Mouse (Mus musculus): ENCODE measurements around the gene Ptgds. TPM values are rescaled to one million over a fixed set of nuclear protein-coding genes. Genes with fewer than 3 reads are reported as not detected.

The Ptgds gene
- polyA plus RNA-seq, 1 experiment from 2014 or later: 0.38 TPM

GRCm38 (mm10) chr2:25423626-25424025 is 46.2 kb downstream of the Ptgds start:
- Histone ChIP-seq H3K9ac (no peak overlapping the region), H3K36me3 (replicated peaks) (no peaks in the 10 kb centered on the region), H3K4me2 (peak overlapping the region; percentile 15), H3K27ac (replicated peaks) (0 out of 2 replicates have a peak overlapping the region, but pooled peaks have one; percentile 38), H3K9me3 (replicated peaks) (no peaks in the 10 kb centered on the region), H3K4me3 (replicated peaks) (no peak overlapping the region), H3K27me3 (peaks cover 21% of the 10 kb centered on the region), H3K4me1 (replicated peaks) (peaks cover 8% of the 10 kb centered on the region)
- 24% methylated on average over 1 of the region's 1 CpGs for WGBS (ENCODE audit: insufficient replicate concordance)
- ATAC-seq (ENCODE audit: insufficient read depth): no peak

- H3K4me2 ChIP-seq: peak within 1 kb of the TSS; percentile 25
- H3K36me3 ChIP-seq (replicated peaks): no peaks in the 10 kb centered on the region
- H3K9ac ChIP-seq: no peak within 1 kb of the TSS
- H3K27me3 ChIP-seq: peaks cover 18% of the 10 kb centered on the region; the same call in 1 of the 2 replicates
- peaks cover under 1% of the 10 kb centered on the region; the same call in 1 of the 2 replicates for H3K4me1 ChIP-seq (replicated peaks)
- H3K27ac ChIP-seq (replicated peaks): peak within 1 kb of the TSS; percentile 53
- 17% methylated on average over 17 of the region's 17 CpGs for WGBS (ENCODE audit: insufficient replicate concordance)
- H3K4me3 ChIP-seq (replicated peaks): no peak within 1 kb of the TSS
- peak; percentile 38; the same call in 1 of the 2 replicates for ATAC-seq (ENCODE audit: insufficient read depth)
- H3K9me3 ChIP-seq (replicated peaks): no peaks in the 10 kb centered on the region
These were observed 47.0 kb downstream of the Ptgds start, which contains the start of gene Fut7 for GRCm38 (mm10) chr2:25422587-25423410. Fut7 (plus strand) TSS chr2:25423267.

GRCm38 (mm10) chr2:25421896-25422295 is 48.0 kb downstream of the Ptgds start:
- H3K4me3 ChIP-seq (replicated peaks): no peak overlapping the region
- no peak overlapping the region for H3K9ac ChIP-seq
- H3K4me2 ChIP-seq: no peak overlapping the region
- H3K27ac ChIP-seq (replicated peaks): no peak overlapping the region
- no peaks in the 10 kb centered on the region; the same call in 1 of the 2 replicates for H3K4me1 ChIP-seq (replicated peaks)
- no peak for ATAC-seq (ENCODE audit: insufficient read depth)
- peaks cover 18% of the 10 kb centered on the region; the same call in 1 of the 2 replicates for H3K27me3 ChIP-seq
- WGBS (ENCODE audit: insufficient replicate concordance): 19% methylated on average over 3 of the region's 3 CpGs
- H3K9me3 ChIP-seq (replicated peaks): no peaks in the 10 kb centered on the region
- no peaks in the 10 kb centered on the region for H3K36me3 ChIP-seq (replicated peaks)

GRCm38 (mm10) chr2:25417426-25417825 is 52.4 kb downstream of the Ptgds start:
- no peak overlapping the region for H3K9ac ChIP-seq
- H3K4me2 ChIP-seq: no peak overlapping the region
- no peaks in the 10 kb centered on the region for H3K27me3 ChIP-seq
- H3K36me3 ChIP-seq (replicated peaks): no peaks in the 10 kb centered on the region
- H3K27ac ChIP-seq (replicated peaks): no peak overlapping the region
- no peaks in the 10 kb centered on the region for H3K9me3 ChIP-seq (replicated peaks)
- H3K4me3 ChIP-seq (replicated peaks): no peak overlapping the region
- H3K4me1 ChIP-seq (replicated peaks): no peaks in the 10 kb centered on the region; the same call in 1 of the 2 replicates
- no peak for ATAC-seq (ENCODE audit: insufficient read depth)
- WGBS (ENCODE audit: insufficient replicate concordance): 27% methylated on average over 3 of the region's 3 CpGs

Small RNA genes within 50 kb of the gene (microRNA-seq; reads per million reads assigned to microRNA genes)
- gene Mir3087: not detected

Other genes with a start within 250 kb of the Ptgds start
- gene Tubb4b, start 245.3 kb downstream of the Ptgds start, polyA plus RNA-seq (2015; fragmentation: Nextera tagmentation; extraction: Ambion mirVana): 695 and 769 TPM in 2 replicates
- not detected in 2 replicates for gene Slc34a3, start 235.7 kb downstream of the Ptgds start, polyA plus RNA-seq (2015; fragmentation: Nextera tagmentation; extraction: Ambion mirVana)
- gene Rnf224, start 233.3 kb downstream of the Ptgds start, polyA plus RNA-seq (2015; fragmentation: Nextera tagmentation; extraction: Ambion mirVana): not detected in 2 replicates
- 0.31 and 0.59 TPM in 2 replicates for gene Rnf208, start 227.8 kb downstream of the Ptgds start, polyA plus RNA-seq (2015; fragmentation: Nextera tagmentation; extraction: Ambion mirVana)
- gene Cysrt1, start 227.6 kb downstream of the Ptgds start, polyA plus RNA-seq (2015; fragmentation: Nextera tagmentation; extraction: Ambion mirVana): 0.14 TPM in 1 of 2 replicates, not detected in the other
- gene AL732309.1, start 223.2 kb downstream of the Ptgds start, polyA plus RNA-seq (2015; fragmentation: Nextera tagmentation; extraction: Ambion mirVana): 1.7 and 1.9 TPM in 2 replicates
- 11.9 and 12.5 TPM in 2 replicates for gene Tmem203, start 214.6 kb downstream of the Ptgds start, polyA plus RNA-seq (2015; fragmentation: Nextera tagmentation; extraction: Ambion mirVana)
- gene Tprn, start 207.4 kb downstream of the Ptgds start, polyA plus RNA-seq (2015; fragmentation: Nextera tagmentation; extraction: Ambion mirVana): 3.9 and 5.4 TPM in 2 replicates
- 116 and 124 TPM in 2 replicates for gene Ssna1, start 197.6 kb downstream of the Ptgds start, polyA plus RNA-seq (2015; fragmentation: Nextera tagmentation; extraction: Ambion mirVana)
- gene Anapc2, start 197.6 kb downstream of the Ptgds start, polyA plus RNA-seq (2015; fragmentation: Nextera tagmentation; extraction: Ambion mirVana): 41.7 and 45.0 TPM in 2 replicates
- not detected in 2 replicates for gene Tmem210, start 181.9 kb downstream of the Ptgds start, polyA plus RNA-seq (2015; fragmentation: Nextera tagmentation; extraction: Ambion mirVana)
- gene Lrrc26, start 180.1 kb downstream of the Ptgds start, polyA plus RNA-seq (2015; fragmentation: Nextera tagmentation; extraction: Ambion mirVana): not detected in 2 replicates
- not detected in 2 replicates for gene Grin1, start 150.9 kb downstream of the Ptgds start, polyA plus RNA-seq (2015; fragmentation: Nextera tagmentation; extraction: Ambion mirVana)
- 15.9 and 17.1 TPM in 2 replicates for gene Man1b1, start 137.7 kb downstream of the Ptgds start, polyA plus RNA-seq (2015; fragmentation: Nextera tagmentation; extraction: Ambion mirVana)
- gene Dpp7, start 113.7 kb downstream of the Ptgds start, polyA plus RNA-seq (2015; fragmentation: Nextera tagmentation; extraction: Ambion mirVana): 11.5 and 14.7 TPM in 2 replicates
- gene Uap1l1, start 104.4 kb downstream of the Ptgds start, polyA plus RNA-seq (2015; fragmentation: Nextera tagmentation; extraction: Ambion mirVana): 15.1 and 15.4 TPM in 2 replicates
- gene Sapcd2, start 97.7 kb downstream of the Ptgds start, polyA plus RNA-seq (2015; fragmentation: Nextera tagmentation; extraction: Ambion mirVana): 18.5 and 19.5 TPM in 2 replicates
- gene Entpd2, start 74.2 kb downstream of the Ptgds start, polyA plus RNA-seq (2015; fragmentation: Nextera tagmentation; extraction: Ambion mirVana): 0.58 and 0.71 TPM in 2 replicates
- 4.5 and 6.1 TPM in 2 replicates for gene Npdc1, start 70.7 kb downstream of the Ptgds start, polyA plus RNA-seq (2015; fragmentation: Nextera tagmentation; extraction: Ambion mirVana)
- 1.2 and 1.7 TPM in 2 replicates for gene Fut7, start 46.8 kb downstream of the Ptgds start, polyA plus RNA-seq (2015; fragmentation: Nextera tagmentation; extraction: Ambion mirVana)
- gene Abca2, start 41.3 kb downstream of the Ptgds start, polyA plus RNA-seq (2015; fragmentation: Nextera tagmentation; extraction: Ambion mirVana): 1.2 and 1.3 TPM in 2 replicates
- 0.38 and 1.0 TPM in 2 replicates for gene Clic3, start 13.2 kb downstream of the Ptgds start, polyA plus RNA-seq (2015; fragmentation: Nextera tagmentation; extraction: Ambion mirVana)
- 8.3 and 10.6 TPM in 2 replicates for gene Paxx, start 9.0 kb downstream of the Ptgds start, polyA plus RNA-seq (2015; fragmentation: Nextera tagmentation; extraction: Ambion mirVana)
- not detected in 2 replicates for gene Lcn12, start 23.9 kb upstream of the Ptgds start, polyA plus RNA-seq (2015; fragmentation: Nextera tagmentation; extraction: Ambion mirVana)
- 24.0 and 28.6 TPM in 2 replicates for gene Fbxw5, start 30.7 kb upstream of the Ptgds start, polyA plus RNA-seq (2015; fragmentation: Nextera tagmentation; extraction: Ambion mirVana)
- 64.9 and 88.1 TPM in 2 replicates for gene C8g, start 31.7 kb upstream of the Ptgds start, polyA plus RNA-seq (2015; fragmentation: Nextera tagmentation; extraction: Ambion mirVana)
- gene Traf2, start 76.9 kb upstream of the Ptgds start, polyA plus RNA-seq (2015; fragmentation: Nextera tagmentation; extraction: Ambion mirVana): 14.1 and 15.1 TPM in 2 replicates
- gene Edf1, start 87.8 kb upstream of the Ptgds start, polyA plus RNA-seq (2015; fragmentation: Nextera tagmentation; extraction: Ambion mirVana): 186 and 201 TPM in 2 replicates
- 0.32 and 7.7 TPM in 2 replicates for gene Mamdc4, start 104.8 kb upstream of the Ptgds start, polyA plus RNA-seq (2015; fragmentation: Nextera tagmentation; extraction: Ambion mirVana)
- gene Phpt1, start 105.2 kb upstream of the Ptgds start, polyA plus RNA-seq (2015; fragmentation: Nextera tagmentation; extraction: Ambion mirVana): 31.2 and 36.3 TPM in 2 replicates
- 0.03 TPM in 1 of 2 replicates, not detected in the other for gene Ajm1, start 111.7 kb upstream of the Ptgds start, polyA plus RNA-seq (2015; fragmentation: Nextera tagmentation; extraction: Ambion mirVana)
- gene Rabl6, start 138.5 kb upstream of the Ptgds start, polyA plus RNA-seq (2015; fragmentation: Nextera tagmentation; extraction: Ambion mirVana): 21.7 and 23.5 TPM in 2 replicates
- 0.05 and 0.06 TPM in 2 replicates for gene Ccdc183, start 147.6 kb upstream of the Ptgds start, polyA plus RNA-seq (2015; fragmentation: Nextera tagmentation; extraction: Ambion mirVana)
- 8.2 and 9.9 TPM in 2 replicates for gene Tmem141, start 152.0 kb upstream of the Ptgds start, polyA plus RNA-seq (2015; fragmentation: Nextera tagmentation; extraction: Ambion mirVana)
- 70.4 and 90.0 TPM in 2 replicates for gene Fcna, start 158.0 kb upstream of the Ptgds start, polyA plus RNA-seq (2015; fragmentation: Nextera tagmentation; extraction: Ambion mirVana)
- gene Lcn8, start 183.1 kb upstream of the Ptgds start, polyA plus RNA-seq (2015; fragmentation: Nextera tagmentation; extraction: Ambion mirVana): not detected in 2 replicates
- gene Lcn5, start 187.9 kb upstream of the Ptgds start, polyA plus RNA-seq (2015; fragmentation: Nextera tagmentation; extraction: Ambion mirVana): not detected in 2 replicates
- gene Lcn6, start 206.7 kb upstream of the Ptgds start, polyA plus RNA-seq (2015; fragmentation: Nextera tagmentation; extraction: Ambion mirVana): not detected in 2 replicates
- gene Lcn10, start 212.7 kb upstream of the Ptgds start, polyA plus RNA-seq (2015; fragmentation: Nextera tagmentation; extraction: Ambion mirVana): not detected in 2 replicates
- not detected in 2 replicates for gene Obp2a, start 230.0 kb upstream of the Ptgds start, polyA plus RNA-seq (2015; fragmentation: Nextera tagmentation; extraction: Ambion mirVana)
- 7.5 TPM in 2 replicates for gene Bmyc, start 236.7 kb upstream of the Ptgds start, polyA plus RNA-seq (2015; fragmentation: Nextera tagmentation; extraction: Ambion mirVana)